Mouse (Mus musculus) MEL (cell line): ENCODE results near the gene Pycr1.

Experiments
- CTCF ChIP-seq, 3 experiments: IDR thresholded peaks in 2 of 3; conservative IDR thresholded peaks in 1 of 3; 2 replicates each; pipeline ENCODE4 v1.5.1; 2011 to 2012; ENCODE audit warnings: low read length in 3 of 3, low read depth in 2 of 3, mild to moderate bottlenecking in 2 of 3, improper control_type of control experiment in 1 of 3, inconsistent platforms in 1 of 3, mixed read lengths in 1 of 3, moderate library complexity in 1 of 3; ENCODE audit not compliant: control insufficient read depth in 1 of 3, insufficient read depth in 1 of 3, poor library complexity in 1 of 3, severe bottlenecking in 1 of 3
- E2F4 ChIP-seq: IDR thresholded peaks from 2 replicates; pipeline ENCODE4 v1.6.1; 2011; ENCODE audit warnings: low read depth, low read length, improper control_type of control experiment, borderline replicate concordance
- ELF1 ChIP-seq: IDR thresholded peaks from 2 replicates; pipeline ENCODE4 v1.6.1; 2014; ENCODE audit warnings: low read depth, mild to moderate bottlenecking, inconsistent platforms, low read length, improper control_type of control experiment, moderate library complexity
- MXI1 ChIP-seq: IDR thresholded peaks from 2 replicates; pipeline ENCODE4 v1.6.1; 2011; ENCODE audit warnings: mild to moderate bottlenecking, low read depth, low read length, improper control_type of control experiment
- POLR2A ChIP-seq, 2 experiments: IDR thresholded peaks; 2 replicates each; pipeline ENCODE4 v1.6.1; 2011 to 2012; ENCODE audit warnings: low read length in 2 of 2, mild to moderate bottlenecking in 2 of 2, control low read depth in 1 of 2, improper control_type of control experiment in 1 of 2, low read depth in 1 of 2, moderate library complexity in 1 of 2; ENCODE audit not compliant: control insufficient read depth in 1 of 2, insufficient read depth in 1 of 2, poor library complexity in 1 of 2
- TBP ChIP-seq: IDR thresholded peaks from 2 replicates; pipeline ENCODE4 v1.8.0; 2011; ENCODE audit warnings: low read depth, low read length, improper control_type of control experiment
- TCF12 ChIP-seq: IDR thresholded peaks from 2 replicates; pipeline ENCODE4 v1.6.1; 2014; ENCODE audit warnings: low read depth, mild to moderate bottlenecking, inconsistent platforms, low read length, improper control_type of control experiment, moderate library complexity
- USF1 ChIP-seq: IDR thresholded peaks from 2 replicates; pipeline ENCODE4 v1.6.1; 2014; ENCODE audit warnings: low read depth, mild to moderate bottlenecking, inconsistent platforms, low read length, improper control_type of control experiment, moderate library complexity
- USF2 ChIP-seq, 2 experiments: IDR thresholded peaks; 2 replicates each; pipeline ENCODE4 v1.6.1; 2011 to 2012; ENCODE audit warnings: improper control_type of control experiment in 2 of 2, low read length in 2 of 2, borderline replicate concordance in 1 of 2, inconsistent platforms in 1 of 2, low read depth in 1 of 2, mild to moderate bottlenecking in 1 of 2; ENCODE audit not compliant: insufficient read depth in 1 of 2
- ZMIZ1 ChIP-seq: IDR thresholded peaks from 2 replicates; pipeline ENCODE4 v1.6.1; 2012; ENCODE audit warnings: low read depth, mild to moderate bottlenecking, inconsistent platforms, low read length, improper control_type of control experiment, moderate library complexity

GRCm38 (mm10) chr11:120631726-120632448 lies 11.7 kb downstream of the Pycr1 start:
- no peak for TF ChIP-seq CTCF (IDR thresholded peaks at IDR 0.05 in 2 of 3, conservative IDR thresholded peaks at IDR 0.05 in 1 of 3; ENCODE audit: control insufficient read depth in 1 of 3, insufficient read depth in 1 of 3, low read depth in 2 of 3, low read length in 3 of 3, poor library complexity in 1 of 3, severe bottlenecking in 1 of 3)
- TF ChIP-seq ZMIZ1 = no peak
- no peak for TF ChIP-seq TCF12
- no peak for TF ChIP-seq USF2 (IDR thresholded peaks at IDR 0.05; ENCODE audit: borderline replicate concordance in 1 of 2, insufficient read depth in 1 of 2, low read depth in 1 of 2, low read length in 2 of 2)
- TF ChIP-seq TBP = no peak
- no peak for TF ChIP-seq POLR2A (IDR thresholded peaks at IDR 0.05; ENCODE audit: control insufficient read depth in 1 of 2, insufficient read depth in 1 of 2, low read depth in 1 of 2, low read length in 2 of 2, poor library complexity in 1 of 2)
- no peak for TF ChIP-seq E2F4
- TF ChIP-seq ELF1 = no peak
- no peak for TF ChIP-seq MXI1
- TF ChIP-seq USF1 = no peak
